Mouse (Mus musculus) kidney, adult 9 months (tissue): ENCODE measurements around the gene Twsg1.

Experiments
- DNase-seq: peaks from one replicate; pipeline ENCODE4 v3.0.0; 2022

Gene Twsg1

DNA sequence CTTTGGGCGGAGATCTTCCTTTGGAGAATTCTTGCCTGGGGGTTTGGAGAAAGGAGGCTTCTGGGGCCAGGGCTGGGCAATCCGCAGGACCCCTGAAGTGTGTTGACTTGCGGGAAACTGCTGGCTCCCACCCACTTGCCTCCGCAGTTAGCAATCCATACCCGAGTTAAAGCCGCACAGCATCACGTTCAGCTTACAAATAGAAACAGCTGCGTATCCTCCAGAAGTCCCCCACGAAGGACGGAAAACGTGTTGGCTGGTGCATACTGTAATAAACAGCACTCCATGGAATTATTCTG lies 65.7 kb downstream of the Twsg1 start:
- DNase-seq: no peak

DNA sequence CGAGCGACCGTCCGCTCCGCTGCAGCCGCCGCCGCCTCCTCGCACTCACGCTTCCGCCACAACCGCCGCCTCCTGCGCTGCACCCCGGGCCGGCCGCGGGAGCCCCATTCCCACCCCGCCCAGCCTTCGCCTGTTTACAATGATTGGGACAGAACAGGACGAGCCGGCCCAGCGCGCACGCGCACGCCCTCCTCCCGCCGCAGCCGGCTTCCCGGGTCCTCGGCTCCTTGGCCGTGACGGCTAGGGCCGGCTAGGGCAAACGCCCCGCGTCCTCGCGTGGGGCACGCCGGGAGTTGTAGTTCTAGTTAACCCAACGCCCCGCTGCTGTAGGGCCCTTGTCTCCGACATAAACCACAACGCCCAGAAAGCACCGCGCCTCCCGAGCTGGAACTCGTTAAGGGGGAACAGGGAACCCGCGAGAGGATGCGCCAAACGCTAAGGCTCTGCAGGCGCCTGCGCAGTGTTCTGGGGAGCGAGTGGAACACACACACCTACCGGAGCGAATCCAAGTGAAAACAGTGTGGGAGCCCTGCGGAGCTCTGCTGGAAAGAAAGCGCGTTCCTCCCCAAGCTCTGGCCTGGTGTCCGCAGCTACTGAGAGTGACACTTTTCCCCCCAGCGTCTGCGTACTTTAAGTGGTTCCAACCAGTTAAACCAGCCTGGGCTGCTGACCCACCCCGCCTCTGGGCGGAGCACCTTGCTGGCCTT lies 66.2 kb downstream of the Twsg1 start:
- peak; percentile 100 for DNase-seq

DNA sequence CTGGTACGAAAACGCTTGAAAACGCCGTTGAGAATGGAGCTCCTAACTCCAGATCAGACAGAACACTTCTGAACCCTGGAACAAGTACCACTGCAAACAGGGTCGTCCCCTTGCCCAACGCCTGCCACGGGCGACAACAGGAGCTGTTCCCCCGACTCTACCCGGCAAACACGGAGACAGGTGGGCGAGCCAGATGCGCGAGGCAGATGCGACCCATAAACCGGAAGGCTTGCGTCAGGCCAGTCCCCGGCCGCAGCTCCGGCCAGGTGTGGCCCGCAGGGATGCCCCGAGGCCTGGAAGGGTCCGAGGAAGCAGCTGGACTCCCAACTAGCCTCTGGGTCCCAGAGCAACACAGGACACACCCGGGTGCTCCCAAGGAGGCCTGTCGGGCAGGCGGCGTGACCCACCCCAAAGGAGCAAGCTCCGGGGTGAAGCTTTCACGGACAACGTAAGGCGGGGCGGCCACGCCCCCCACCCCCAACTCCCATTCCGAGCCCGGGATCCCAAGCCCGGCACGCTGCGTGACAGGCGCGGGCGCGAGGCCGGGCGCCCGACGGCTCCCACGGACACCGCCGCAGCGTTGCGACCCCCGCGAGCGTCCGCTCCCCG lies 66.9 kb downstream of the Twsg1 start:
- peak; percentile 49 for DNase-seq

DNA sequence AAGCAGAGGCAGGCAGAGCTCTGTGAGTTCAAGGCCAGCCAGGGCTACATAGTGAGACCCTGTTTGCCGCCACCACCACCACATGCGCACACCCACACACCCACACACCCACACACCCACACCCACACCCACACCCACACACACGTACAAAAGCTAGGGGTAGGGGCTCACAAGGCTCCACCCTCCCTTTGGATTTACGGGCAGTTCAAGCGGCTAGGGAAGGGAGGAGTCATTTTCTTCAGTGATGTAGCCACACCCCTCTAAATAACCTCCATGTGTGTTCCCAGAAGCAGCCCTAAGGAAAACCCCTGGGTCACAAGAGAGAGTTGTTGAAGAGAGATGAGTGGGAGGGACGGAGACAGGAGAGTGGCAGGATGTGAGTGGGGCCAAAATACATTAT lies 74.0 kb downstream of the Twsg1 start:
- no peak for DNase-seq

DNA sequence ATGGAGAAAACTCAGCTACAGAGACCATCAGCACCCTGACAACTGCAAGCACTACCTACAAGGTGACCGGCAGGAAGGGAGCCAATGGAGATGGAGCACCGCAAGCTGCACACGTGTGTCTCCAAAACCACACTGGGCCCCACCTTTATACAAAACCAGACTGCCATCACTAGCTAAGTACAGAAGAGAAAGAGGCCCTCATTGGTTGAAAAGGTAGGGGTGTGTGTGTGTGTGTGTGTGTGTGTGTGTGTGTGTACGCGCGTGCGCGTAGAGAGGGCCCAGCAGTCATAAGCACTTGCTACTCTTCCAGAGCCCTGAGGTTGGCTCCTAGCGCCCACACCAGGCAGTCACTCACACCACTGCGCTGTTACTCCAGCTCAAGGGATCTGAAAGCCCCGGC lies 77.2 kb downstream of the Twsg1 start:
- DNase-seq: no peak

DNA sequence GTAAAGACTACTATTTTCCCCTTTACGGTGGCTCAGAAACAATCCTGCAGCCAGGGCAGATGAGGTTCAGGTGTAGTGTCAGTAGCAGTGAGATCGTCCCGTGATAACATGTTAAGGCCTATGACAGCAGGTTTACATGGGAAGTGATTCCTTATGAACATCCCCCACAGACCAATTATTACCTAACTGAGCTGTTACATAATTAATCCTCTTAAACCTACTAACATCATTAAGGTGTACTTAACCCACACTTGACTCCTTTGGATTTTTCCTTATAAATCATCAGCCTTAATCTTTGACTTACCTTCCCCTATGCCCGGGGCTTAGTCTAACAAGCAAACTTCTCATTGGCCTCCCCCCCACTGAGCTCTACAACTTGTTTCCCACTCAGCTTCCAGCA lies 77.9 kb downstream of the Twsg1 start:
- DNase-seq: no peak

DNA sequence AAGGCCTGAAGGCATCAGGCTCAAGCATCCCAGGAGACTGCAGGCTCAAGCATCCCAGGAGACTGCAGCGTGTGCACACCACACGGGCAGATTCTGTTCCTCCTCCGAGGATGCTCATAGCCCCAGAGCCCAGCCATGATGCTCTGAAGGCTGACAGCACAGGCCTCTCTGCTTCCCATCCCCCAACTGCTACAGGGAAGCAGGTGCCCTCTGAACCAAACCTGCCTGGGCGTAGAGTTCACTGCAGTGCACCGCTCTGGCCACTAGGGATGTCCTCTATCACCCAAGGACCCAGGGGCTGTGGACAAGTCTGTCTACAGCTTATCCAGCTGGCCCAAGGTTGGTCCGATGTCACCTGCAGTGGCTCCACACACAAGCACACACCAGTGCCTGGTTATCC lies 78.4 kb downstream of the Twsg1 start:
- peak; percentile 77 for DNase-seq

DNA sequence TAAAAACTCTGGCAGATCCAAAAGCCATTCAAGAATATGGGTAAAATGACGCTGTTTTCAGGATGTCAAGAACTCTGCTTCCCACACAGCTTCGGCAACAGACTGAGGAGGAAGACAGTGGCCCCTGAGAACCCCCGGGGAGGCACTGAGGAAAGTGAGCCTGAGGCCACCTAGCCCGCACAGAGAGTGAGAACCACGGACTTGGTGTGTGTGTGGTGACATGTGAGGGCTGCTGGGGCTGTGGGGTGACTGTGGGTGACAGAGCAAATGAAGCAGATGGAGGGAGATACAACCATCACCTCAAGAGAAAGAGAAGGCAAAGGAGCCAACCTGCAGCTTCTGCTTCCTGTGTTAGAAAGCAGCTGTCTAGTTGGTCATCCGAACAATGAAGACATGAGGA lies 79.0 kb downstream of the Twsg1 start:
- no peak for DNase-seq
